Mouse (Mus musculus): ENCODE measurements around the gene Ccdc190.

DNA sequence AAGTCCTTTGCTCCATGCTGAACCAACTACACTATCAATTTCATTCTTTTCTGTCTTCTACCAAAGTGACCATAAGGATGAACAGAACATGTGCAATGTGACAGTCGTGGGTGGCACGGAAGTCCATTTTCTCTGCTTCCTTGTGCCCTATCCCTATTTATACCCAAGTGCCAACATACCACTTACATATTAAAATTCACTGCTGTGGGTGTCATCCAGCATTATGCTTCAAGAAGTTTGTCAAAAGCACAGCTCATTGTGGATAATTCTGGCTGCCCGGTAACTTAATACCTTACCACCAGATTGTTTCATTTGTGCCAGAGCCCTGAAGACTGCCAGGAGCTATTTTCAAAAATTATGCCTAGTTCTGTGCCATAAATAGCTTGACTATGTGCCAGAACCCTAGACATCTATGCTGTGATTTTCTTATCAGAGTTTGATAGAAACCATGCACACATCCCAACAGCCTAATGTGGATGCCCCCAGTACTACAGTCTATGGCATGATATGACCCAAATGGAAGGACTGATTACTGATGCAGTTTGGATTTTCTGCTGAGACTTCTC is 27.6 kb upstream of the Ccdc190 start:
- no peak for TF ChIP-seq KAT2A (IDR thresholded peaks at IDR 0.05; ENCODE audit: insufficient replicate concordance, low read length)
- TF ChIP-seq TCF12 (IDR thresholded peaks at IDR 0.05; ENCODE audit: low read depth, low read length) = no peak
- TF ChIP-seq CTCF (conservative IDR thresholded peaks at IDR 0.05 in 1 of 2, IDR thresholded peaks at IDR 0.05 in 1 of 2; ENCODE audit: low read depth in 2 of 2, low read length in 2 of 2) = no peak

Data from CH12.LX (cell line).